Mouse (Mus musculus): ENCODE measurements around the gene Lipa.

The Lipa gene

GRCm38 (mm10) chr19:34468794-34469193, 58.5 kb downstream of the Lipa start:
- peaks cover 12% of the 10 kb centered on the region for H3K27me3 ChIP-seq (ENCODE audit: insufficient read depth, low read length)
- no peaks in the 10 kb centered on the region for H3K9me3 ChIP-seq (ENCODE audit: low read length)
- TF ChIP-seq POU5F1 (IDR thresholded peaks at IDR 0.05; ENCODE audit: borderline replicate concordance, low read length) (no peak), NANOG (IDR thresholded peaks at IDR 0.05; ENCODE audit: borderline replicate concordance, low read length) (no peak), CTCF (conservative IDR thresholded peaks at IDR 0.05; ENCODE audit: low read length) (no peak)
- H3K4me3 ChIP-seq (replicated peaks; ENCODE audit: low read length), result no peak overlapping the region
- no peaks in the 10 kb centered on the region for H3K36me3 ChIP-seq (ENCODE audit: insufficient read depth, low read length)
- H3K4me1 ChIP-seq (replicated peaks; ENCODE audit: low read depth, low read length), result no peaks in the 10 kb centered on the region

GRCm38 (mm10) chr19:34468216-34468615, 59.1 kb downstream of the Lipa start:
- Histone ChIP-seq H3K4me3 (replicated peaks; ENCODE audit: low read length) (no peak overlapping the region), H3K9me3 (ENCODE audit: low read length) (no peaks in the 10 kb centered on the region), H3K4me1 (replicated peaks; ENCODE audit: low read depth, low read length) (no peaks in the 10 kb centered on the region), H3K27me3 (ENCODE audit: insufficient read depth, low read length) (peaks cover 7% of the 10 kb centered on the region), H3K36me3 (ENCODE audit: insufficient read depth, low read length) (no peaks in the 10 kb centered on the region)
- TF ChIP-seq POU5F1 (IDR thresholded peaks at IDR 0.05; ENCODE audit: borderline replicate concordance, low read length) (no peak), CTCF (conservative IDR thresholded peaks at IDR 0.05; ENCODE audit: low read length) (no peak), NANOG (IDR thresholded peaks at IDR 0.05; ENCODE audit: borderline replicate concordance, low read length) (no peak)

GRCm38 (mm10) chr19:34464453-34464852, 62.8 kb downstream of the Lipa start:
- Histone ChIP-seq H3K4me1 (replicated peaks; ENCODE audit: low read depth, low read length) (no peaks in the 10 kb centered on the region), H3K27me3 (ENCODE audit: insufficient read depth, low read length) (no peaks in the 10 kb centered on the region; the same call in 1 of the 2 replicates), H3K4me3 (replicated peaks; ENCODE audit: low read length) (no peak overlapping the region), H3K36me3 (ENCODE audit: insufficient read depth, low read length) (no peaks in the 10 kb centered on the region), H3K9me3 (ENCODE audit: low read length) (no peaks in the 10 kb centered on the region)
- TF ChIP-seq CTCF (conservative IDR thresholded peaks at IDR 0.05; ENCODE audit: low read length), result no peak
- no peak for TF ChIP-seq POU5F1 (IDR thresholded peaks at IDR 0.05; ENCODE audit: borderline replicate concordance, low read length)
- no peak for TF ChIP-seq NANOG (IDR thresholded peaks at IDR 0.05; ENCODE audit: borderline replicate concordance, low read length)

GRCm38 (mm10) chr19:34461451-34462019, 65.7 kb downstream of the Lipa start:
- Histone ChIP-seq H3K9me3 (ENCODE audit: low read length) (no peaks in the 10 kb centered on the region), H3K4me3 (replicated peaks; ENCODE audit: low read length) (no peak overlapping the region), H3K4me1 (replicated peaks; ENCODE audit: low read depth, low read length) (no peaks in the 10 kb centered on the region), H3K27me3 (ENCODE audit: insufficient read depth, low read length) (no peaks in the 10 kb centered on the region; the same call in 1 of the 2 replicates), H3K36me3 (ENCODE audit: insufficient read depth, low read length) (no peaks in the 10 kb centered on the region)
- TF ChIP-seq NANOG (IDR thresholded peaks at IDR 0.05; ENCODE audit: borderline replicate concordance, low read length) (no peak), CTCF (conservative IDR thresholded peaks at IDR 0.05; ENCODE audit: low read length) (no peak), POU5F1 (IDR thresholded peaks at IDR 0.05; ENCODE audit: borderline replicate concordance, low read length) (no peak)

- no peaks in the 10 kb centered on the region for H3K27me3 ChIP-seq (ENCODE audit: insufficient read depth, low read length)
- H3K4me3 ChIP-seq (replicated peaks; ENCODE audit: low read length), result no peak overlapping the region
- H3K36me3 ChIP-seq (ENCODE audit: insufficient read depth, low read length), result no peaks in the 10 kb centered on the region
- no peaks in the 10 kb centered on the region for H3K4me1 ChIP-seq (replicated peaks; ENCODE audit: low read depth, low read length)
- TF ChIP-seq CTCF (conservative IDR thresholded peaks at IDR 0.05; ENCODE audit: low read length) (no peak), POU5F1 (IDR thresholded peaks at IDR 0.05; ENCODE audit: borderline replicate concordance, low read length) (no peak), NANOG (IDR thresholded peaks at IDR 0.05; ENCODE audit: borderline replicate concordance, low read length) (no peak)
- H3K9me3 ChIP-seq (ENCODE audit: low read length), result no peaks in the 10 kb centered on the region
Measured at GRCm38 (mm10) chr19:34450784-34451370, 76.4 kb downstream of the Lipa start.

- H3K9me3 ChIP-seq (ENCODE audit: low read length), result no peaks in the 10 kb centered on the region
- H3K27me3 ChIP-seq (ENCODE audit: insufficient read depth, low read length), result no peaks in the 10 kb centered on the region
- no peak overlapping the region for H3K4me3 ChIP-seq (replicated peaks; ENCODE audit: low read length)
- no peaks in the 10 kb centered on the region for H3K36me3 ChIP-seq (ENCODE audit: insufficient read depth, low read length)
- H3K4me1 ChIP-seq (replicated peaks; ENCODE audit: low read depth, low read length), result no peaks in the 10 kb centered on the region
- no peak for TF ChIP-seq CTCF (conservative IDR thresholded peaks at IDR 0.05; ENCODE audit: low read length)
- no peak for TF ChIP-seq NANOG (IDR thresholded peaks at IDR 0.05; ENCODE audit: borderline replicate concordance, low read length)
- TF ChIP-seq POU5F1 (IDR thresholded peaks at IDR 0.05; ENCODE audit: borderline replicate concordance, low read length), result no peak
Measured at GRCm38 (mm10) chr19:34448851-34449250, 78.4 kb downstream of the Lipa start.

- H3K4me1 ChIP-seq (replicated peaks; ENCODE audit: low read depth, low read length), result no peaks in the 10 kb centered on the region
- H3K36me3 ChIP-seq (ENCODE audit: insufficient read depth, low read length), result no peaks in the 10 kb centered on the region
- TF ChIP-seq NANOG (IDR thresholded peaks at IDR 0.05; ENCODE audit: borderline replicate concordance, low read length) (no peak), CTCF (conservative IDR thresholded peaks at IDR 0.05; ENCODE audit: low read length) (no peak), POU5F1 (IDR thresholded peaks at IDR 0.05; ENCODE audit: borderline replicate concordance, low read length) (no peak)
- no peaks in the 10 kb centered on the region for H3K9me3 ChIP-seq (ENCODE audit: low read length)
- H3K4me3 ChIP-seq (replicated peaks; ENCODE audit: low read length), result no peak overlapping the region
- no peaks in the 10 kb centered on the region for H3K27me3 ChIP-seq (ENCODE audit: insufficient read depth, low read length)
Measured at GRCm38 (mm10) chr19:34445410-34446012, 81.8 kb downstream of the Lipa start.

GRCm38 (mm10) chr19:34444785-34445184, 82.5 kb downstream of the Lipa start:
- H3K4me1 ChIP-seq (replicated peaks; ENCODE audit: low read depth, low read length), result no peaks in the 10 kb centered on the region

More at GRCm38 (mm10) chr19:34444785-34445184, 82.5 kb downstream of the Lipa start:
- no peak overlapping the region for H3K4me3 ChIP-seq (replicated peaks; ENCODE audit: low read length)
- H3K36me3 ChIP-seq (ENCODE audit: insufficient read depth, low read length), result no peaks in the 10 kb centered on the region
- no peak for TF ChIP-seq CTCF (conservative IDR thresholded peaks at IDR 0.05; ENCODE audit: low read length)
- TF ChIP-seq NANOG (IDR thresholded peaks at IDR 0.05; ENCODE audit: borderline replicate concordance, low read length), result no peak
- no peak for TF ChIP-seq POU5F1 (IDR thresholded peaks at IDR 0.05; ENCODE audit: borderline replicate concordance, low read length)
- H3K9me3 ChIP-seq (ENCODE audit: low read length), result no peaks in the 10 kb centered on the region
- H3K27me3 ChIP-seq (ENCODE audit: insufficient read depth, low read length), result no peaks in the 10 kb centered on the region
